Mouse (Mus musculus) neutrophil, adult 83 days (primary cell): ENCODE results near the gene Gm14393. TPM values are rescaled to one million over a fixed set of nuclear protein-coding genes. Genes with fewer than 3 reads are reported as not detected.

Experiments
- total RNA-seq, 2 experiments: library from RNA; stranded (reverse); gene quantifications; one replicate each; pipeline ENCODE4 v1.2.4; 2023

The Gm14393 gene
- not detected for total RNA-seq

DNA sequence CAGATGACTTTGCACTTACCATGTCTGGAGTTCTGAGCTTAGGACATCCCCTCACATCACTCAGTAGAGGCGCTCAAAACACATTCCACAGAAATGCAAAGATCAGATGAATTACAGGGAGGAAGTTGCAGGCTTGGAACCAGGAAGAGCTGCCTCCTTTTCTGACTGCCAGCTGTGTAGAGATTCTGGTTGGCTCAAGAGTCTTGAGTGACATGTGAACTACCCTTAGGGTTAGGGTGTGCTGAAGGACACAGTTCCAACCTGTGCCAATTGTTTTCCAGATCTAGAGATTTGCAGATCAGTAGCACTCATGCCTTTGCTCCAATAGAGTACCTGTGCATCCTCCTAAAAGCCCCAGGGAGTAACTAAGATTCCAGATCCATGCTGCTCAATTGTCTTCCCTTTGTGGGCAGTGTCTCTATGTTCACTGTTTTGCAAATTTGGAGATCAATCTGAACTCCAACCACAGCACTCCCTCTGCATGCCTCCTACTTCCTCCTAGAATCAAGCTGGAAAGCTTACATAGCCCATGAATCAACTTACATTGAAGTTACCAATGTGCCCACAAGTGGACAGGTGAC is at the start of gene Gm14393:
Gene Gm14393 (minus strand): TSS at position 101 of the 581 bp plus-strand sequence.

Other genes starting within 250 kb of the Gm14393 start
- gene Gm14444, start 57.5 kb downstream of the Gm14393 start, total RNA-seq = not detected
- 1 to 10 TPM; 1.0 to 6.8 TPM for gene Gm14399, start 74.2 kb upstream of the Gm14393 start, total RNA-seq
- not detected for gene Gm14443, start 108.1 kb upstream of the Gm14393 start, total RNA-seq
- gene Gm14391, start 139.1 kb upstream of the Gm14393 start, total RNA-seq = 1 to 10 TPM; 4.6 to 6.6 TPM
- 1 to 10 TPM in 1 of 2 experiments, not detected in 1; 1.1 TPM for gene Gm14440, start 207.3 kb upstream of the Gm14393 start, total RNA-seq